In genomic region chr6:29126878-29127426, GRCm38 (mm10) we compare ENCODE assay signal across 26 mouse cellular contexts. TPM values are rescaled to one million over a fixed set of nuclear protein-coding genes. Genes with fewer than 3 reads are reported as not detected.
"Had no signal": no experiment of that assay in that cellular context is flagged by ENCODE, and none has a peak within 500 bp of the region (broad histone marks: within the 10 kb centered on the region; RNA-seq: fewer than 3 reads in every experiment).

No protein-coding gene starts in this region.

- H3K9me3 ChIP-seq: heart, embryonic 12.5 days; hindbrain, embryonic 10.5 days; hindbrain, embryonic 12.5 days; intestine, embryonic 15.5 days; limb, embryonic 10.5 days; limb, embryonic 12.5 days; liver, embryonic 13.5 days; liver, embryonic 15.5 days had no signal

- H3K4me1 ChIP-seq: heart, embryonic 12.5 days; hindbrain, embryonic 10.5 days; hindbrain, embryonic 12.5 days; intestine, embryonic 15.5 days; limb, embryonic 10.5 days; limb, embryonic 12.5 days; liver, embryonic 13.5 days; liver, embryonic 15.5 days had no signal

- H3K27ac ChIP-seq: heart, adult 2 months; hindbrain, embryonic 10.5 days; hindbrain, embryonic 12.5 days; hindbrain, embryonic 14.5 days; intestine, embryonic 15.5 days; left cerebral cortex, adult 2 months; limb, embryonic 10.5 days; limb, embryonic 12.5 days; liver, embryonic 13.5 days; liver, embryonic 15.5 days had no signal

- H3K4me2 ChIP-seq: heart, embryonic 12.5 days; hindbrain, embryonic 12.5 days; hindbrain, embryonic 14.5 days; intestine, embryonic 15.5 days; limb, embryonic 12.5 days; liver, embryonic 11.5 days; liver, embryonic 13.5 days; liver, embryonic 15.5 days had no signal

- H3K4me3 ChIP-seq: heart, adult 2 months; heart, embryonic 12.5 days; hindbrain, embryonic 10.5 days; hindbrain, embryonic 12.5 days; intestine, embryonic 15.5 days; left cerebral cortex, adult 2 months; limb, embryonic 10.5 days; limb, embryonic 12.5 days; liver, embryonic 13.5 days; liver, embryonic 15.5 days had no signal

- H3K9ac ChIP-seq: forebrain, postnatal 0 days; heart, embryonic 12.5 days; hindbrain, embryonic 12.5 days; hindbrain, embryonic 14.5 days; intestine, embryonic 15.5 days; limb, embryonic 12.5 days; liver, embryonic 13.5 days; liver, embryonic 15.5 days had no signal

- DNase-seq: forebrain, postnatal 0 days; gastrocnemius, postnatal 14 days; gastrocnemius, postnatal 36 days; heart, adult 11 months; heart, adult 2 months; heart, postnatal 10 days; heart, postnatal 4 days; kidney, adult 2 months; kidney, adult 9 months; kidney, postnatal 25 days; kidney, postnatal 4 days; liver; liver, embryonic 13.5 days had no signal

- ATAC-seq: forebrain, postnatal 0 days; hindbrain, embryonic 16.5 days; inflammation-experienced regulatory T-cells, adult 6 months; intestine, embryonic 15.5 days; intestine, postnatal 0 days had no signal

- H3K27me3 ChIP-seq: heart, embryonic 12.5 days; hindbrain, embryonic 12.5 days; intestine, embryonic 15.5 days; limb, embryonic 12.5 days; liver, embryonic 13.5 days; liver, embryonic 15.5 days had no signal

RNA-seq across cellular contexts. Expression of gene Prrt4, which starts 52.4 kb away (rescaled TPM):
- polyA plus RNA-seq: inflammation-experienced regulatory T-cells, adult 6 months had no signal
